Mouse (Mus musculus) neutrophil, adult 59 days (primary cell): ENCODE measurements around the gene Ears2. TPM values are rescaled to one million over a fixed set of nuclear protein-coding genes. Genes with fewer than 3 reads are reported as not detected.

Experiments used
- total RNA-seq, 2 experiments: library from RNA; stranded (reverse); gene quantifications; 1 replicate in 1 of 2; 2 replicates in 1 of 2; pipeline ENCODE4 v1.2.4; 2023

The Ears2 gene
- 1 to 10 TPM; 1.7 to 1.8 TPM for total RNA-seq

GRCm38 (mm10) chr7:122066945-122067516 is at the start of gene Ears2, which contains the start of gene Ubfd1:
TSS of gene Ears2 (minus strand) at chr7:122067263.
TSS of gene Ubfd1 (plus strand) at chr7:122067175.

GRCm38 (mm10) chr7:122101747-122102244 is 34.7 kb upstream of the Ears2 start, which contains the start of gene Ndufab1:
TSS of gene Ndufab1 (minus strand) at chr7:122101886.

GRCm38 (mm10) chr7:122020667-122021354 is 46.3 kb downstream of the Ears2 start, which contains the start of gene Gga2:
TSS of gene Gga2 (minus strand) at chr7:122021222.

Other genes with a start within 250 kb of the Ears2 start
- not detected for gene Scnn1b, start 202.2 kb downstream of the Ears2 start, total RNA-seq
- gene Cog7, start 85.6 kb downstream of the Ears2 start, total RNA-seq, result 10 to 100 TPM in 1 of 2 experiments, 1 to 10 TPM in 1; 9.9 to 10.4 TPM
- 10 to 100 TPM; 16.3 to 16.6 TPM for gene Gga2, start 46.0 kb downstream of the Ears2 start, total RNA-seq
- gene Ubfd1, start 88 bp downstream of the Ears2 start, total RNA-seq, result 10 to 100 TPM; 11.7 to 17.6 TPM
- gene Ndufab1, start 34.6 kb upstream of the Ears2 start, total RNA-seq, result 10 to 100 TPM; 37.9 to 52.5 TPM
- 1 to 10 TPM; 5.1 to 8.1 TPM for gene Palb2, start 65.7 kb upstream of the Ears2 start, total RNA-seq
- 10 to 100 TPM; 52.6 to 55.7 TPM for gene Dctn5, start 65.8 kb upstream of the Ears2 start, total RNA-seq
- gene Plk1, start 92.2 kb upstream of the Ears2 start, total RNA-seq, result 10 to 100 TPM; 46.3 to 48.2 TPM
- gene Ern2, start 118.9 kb upstream of the Ears2 start, total RNA-seq, result not detected
- under 1 TPM; 0.53 to 0.56 TPM for gene Chp2, start 152.2 kb upstream of the Ears2 start, total RNA-seq
- 100 to 1,000 TPM; 215 to 233 TPM for gene Prkcb, start 221.5 kb upstream of the Ears2 start, total RNA-seq